Mouse (Mus musculus) thymus, adult 2 months (tissue): ENCODE measurements around the gene Gm20696.

Experiments used
- CTCF ChIP-seq: fragments of 200-500 bp; IDR thresholded peaks from 2 replicates; pipeline ENCODE4 v1.5.1; 2012; ENCODE audit warnings: mild to moderate bottlenecking, control low read depth, low read length, moderate library complexity, borderline replicate concordance; ENCODE audit not compliant: control insufficient read depth, poor library complexity, insufficient read depth; ENCODE audit errors: extremely low read depth
- POLR2A ChIP-seq: fragments of 200-500 bp; IDR thresholded peaks from 2 replicates; pipeline ENCODE4 v1.6.1; 2012; ENCODE audit warnings: mild to moderate bottlenecking, low read length, control low read depth, moderate library complexity; ENCODE audit not compliant: control insufficient read depth, poor library complexity, insufficient read depth; ENCODE audit errors: extremely low read depth

- TF ChIP-seq CTCF (no peak), POLR2A (no peak)
Measured at GRCm38 (mm10) chr6:99637456-99637855, 29.1 kb downstream of the Gm20696 start.
